Mouse (Mus musculus) brown adipose tissue, adult 24 weeks (tissue): Measurements from ENCODE around the gene Tesk1. TPM values are rescaled to one million over a fixed set of nuclear protein-coding genes. Genes with fewer than 3 reads are reported as not detected.
"Not testable (repeated sequence)": the region's sequence is repeated elsewhere in the genome, so short reads cannot be mapped to it uniquely, and the experiment has no call there.

Experiments used
- H3K27ac ChIP-seq: fragments of 200-500 bp; replicated peaks from 2 replicates; pipeline ENCODE4 v1.5.1; 2012; ENCODE audit warnings: low read depth, mild to moderate bottlenecking, low read length
- H3K4me1 ChIP-seq: fragments of 200-500 bp; 2 replicates; pipeline ENCODE4 v1.6.1; 2012; ENCODE audit warnings: low read length, mixed read lengths; ENCODE audit not compliant: control insufficient read depth, insufficient read depth, insufficient read length
- H3K4me3 ChIP-seq: fragments of 200-500 bp; 2 replicates; pipeline ENCODE4 v1.5.1; 2012; ENCODE audit warnings: low read depth, mild to moderate bottlenecking, low read length, moderate library complexity; ENCODE audit not compliant: insufficient read depth
- polyA plus RNA-seq: library from polyadenylated mRNA; stranded (reverse); fragments of >200 nt; gene quantifications from 2 replicates; pipeline ENCODE4 v1.2.4, GENCODE M21; 2012; ENCODE audit not compliant: missing spikeins, insufficient read depth, insufficient read length

The Tesk1 gene
- polyA plus RNA-seq, 1 experiment: 37.9 TPM

- not testable (repeated sequence) for H3K4me1 ChIP-seq, H3K4me3 ChIP-seq, H3K27ac ChIP-seq
Measured at GRCm38 (mm10) chr4:43485666-43486065, 43.9 kb downstream of the Tesk1 start.

- Histone ChIP-seq H3K27ac (no peak overlapping the region), H3K4me3 (no peak overlapping the region), H3K4me1 (no peaks in the 10 kb centered on the region)
Measured at GRCm38 (mm10) chr4:43489611-43490010, 47.9 kb downstream of the Tesk1 start.

- Histone ChIP-seq H3K4me1 (no peaks in the 10 kb centered on the region), H3K4me3 (no peak overlapping the region), H3K27ac (no peak overlapping the region)
Measured at GRCm38 (mm10) chr4:43490801-43491200, 49.1 kb downstream of the Tesk1 start.

- H3K4me3 ChIP-seq: peak overlapping the region; percentile 25
- H3K27ac ChIP-seq: no peak overlapping the region
- H3K4me1 ChIP-seq: no peaks in the 10 kb centered on the region
Measured at GRCm38 (mm10) chr4:43492101-43492820, 50.5 kb downstream of the Tesk1 start.

- Histone ChIP-seq H3K27ac (0 out of 2 replicates have a peak within 1 kb of the TSS, but pooled peaks have one; percentile 22), H3K4me3 (peak within 1 kb of the TSS; percentile 95), H3K4me1 (no peaks in the 10 kb centered on the region)
Measured at GRCm38 (mm10) chr4:43492821-43493185, 51.1 kb downstream of the Tesk1 start, which contains the start of gene Ccdc107. Gene Ccdc107, plus strand, starts transcription at chr4:43492900.

- H3K4me3 ChIP-seq: peak overlapping the region; percentile 95
Measured at GRCm38 (mm10) chr4:43493186-43493845, 51.6 kb downstream of the Tesk1 start.

GRCm38 (mm10) chr4:43493846-43494240 lies 52.1 kb downstream of the Tesk1 start:
- no peak overlapping the region for H3K27ac ChIP-seq
- H3K4me1 ChIP-seq: no peaks in the 10 kb centered on the region
- peak overlapping the region; percentile 95 for H3K4me3 ChIP-seq

More at GRCm38 (mm10) chr4:43493186-43493845, 51.6 kb downstream of the Tesk1 start:
- Histone ChIP-seq H3K4me1 (no peaks in the 10 kb centered on the region), H3K27ac (0 out of 2 replicates have a peak overlapping the region, but pooled peaks have one; percentile 22)

GRCm38 (mm10) chr4:43496587-43496986 lies 54.8 kb downstream of the Tesk1 start:
- no peaks in the 10 kb centered on the region for H3K4me1 ChIP-seq

GRCm38 (mm10) chr4:43497405-43497804 lies 55.7 kb downstream of the Tesk1 start:
- Histone ChIP-seq H3K4me1 (no peaks in the 10 kb centered on the region), H3K27ac (no peak overlapping the region), H3K4me3 (no peak overlapping the region)

More at GRCm38 (mm10) chr4:43496587-43496986, 54.8 kb downstream of the Tesk1 start:
- Histone ChIP-seq H3K27ac (no peak overlapping the region), H3K4me3 (no peak overlapping the region)

Other genes with a start within 250 kb of the Tesk1 start
- 0.24 TPM in 1 of 2 replicates, not detected in the other for gene Atp8b5, start 174.8 kb upstream of the Tesk1 start, polyA plus RNA-seq
- gene Rusc2, start 60.0 kb upstream of the Tesk1 start, polyA plus RNA-seq: 13.0 and 14.6 TPM in 2 replicates
- not detected in 2 replicates for gene Fam166b, start 12.8 kb upstream of the Tesk1 start, polyA plus RNA-seq
- 1.5 and 1.9 TPM in 2 replicates for gene Cd72, start 12.7 kb downstream of the Tesk1 start, polyA plus RNA-seq
- not detected in 2 replicates for gene Sit1, start 41.8 kb downstream of the Tesk1 start, polyA plus RNA-seq
- 31.3 and 34.0 TPM in 2 replicates for gene Ccdc107, start 51.0 kb downstream of the Tesk1 start, polyA plus RNA-seq
- gene Arhgef39, start 57.8 kb downstream of the Tesk1 start, polyA plus RNA-seq: not detected in 2 replicates
- gene Car9, start 65.0 kb downstream of the Tesk1 start, polyA plus RNA-seq: not detected in 2 replicates
- 148 and 245 TPM in 2 replicates for gene Tpm2, start 81.8 kb downstream of the Tesk1 start, polyA plus RNA-seq
- 18.1 TPM in 2 replicates for gene Creb3, start 120.4 kb downstream of the Tesk1 start, polyA plus RNA-seq
- 55.6 and 61.1 TPM in 2 replicates for gene Tln1, start 120.8 kb downstream of the Tesk1 start, polyA plus RNA-seq
- gene Rgp1, start 136.8 kb downstream of the Tesk1 start, polyA plus RNA-seq: 14.6 and 17.2 TPM in 2 replicates
- 2.3 and 3.6 TPM in 2 replicates for gene Gba2, start 136.9 kb downstream of the Tesk1 start, polyA plus RNA-seq
- 1.5 TPM in 1 of 2 replicates, not detected in the other for gene Msmp, start 142.6 kb downstream of the Tesk1 start, polyA plus RNA-seq
- gene Npr2, start 190.0 kb downstream of the Tesk1 start, polyA plus RNA-seq: 10.8 and 16.4 TPM in 2 replicates
- not detected in 2 replicates for gene Spag8, start 211.7 kb downstream of the Tesk1 start, polyA plus RNA-seq
- gene Hint2, start 214.5 kb downstream of the Tesk1 start, polyA plus RNA-seq: 269 and 348 TPM in 2 replicates
- gene Tmem8b, start 227.0 kb downstream of the Tesk1 start, polyA plus RNA-seq: 4.2 and 9.1 TPM in 2 replicates
- gene Fam221b, start 227.2 kb downstream of the Tesk1 start, polyA plus RNA-seq: 0.36 TPM in 1 of 2 replicates, not detected in the other